7 mouse cellular contexts compared by ENCODE assay signal in the genomic region with DNA sequence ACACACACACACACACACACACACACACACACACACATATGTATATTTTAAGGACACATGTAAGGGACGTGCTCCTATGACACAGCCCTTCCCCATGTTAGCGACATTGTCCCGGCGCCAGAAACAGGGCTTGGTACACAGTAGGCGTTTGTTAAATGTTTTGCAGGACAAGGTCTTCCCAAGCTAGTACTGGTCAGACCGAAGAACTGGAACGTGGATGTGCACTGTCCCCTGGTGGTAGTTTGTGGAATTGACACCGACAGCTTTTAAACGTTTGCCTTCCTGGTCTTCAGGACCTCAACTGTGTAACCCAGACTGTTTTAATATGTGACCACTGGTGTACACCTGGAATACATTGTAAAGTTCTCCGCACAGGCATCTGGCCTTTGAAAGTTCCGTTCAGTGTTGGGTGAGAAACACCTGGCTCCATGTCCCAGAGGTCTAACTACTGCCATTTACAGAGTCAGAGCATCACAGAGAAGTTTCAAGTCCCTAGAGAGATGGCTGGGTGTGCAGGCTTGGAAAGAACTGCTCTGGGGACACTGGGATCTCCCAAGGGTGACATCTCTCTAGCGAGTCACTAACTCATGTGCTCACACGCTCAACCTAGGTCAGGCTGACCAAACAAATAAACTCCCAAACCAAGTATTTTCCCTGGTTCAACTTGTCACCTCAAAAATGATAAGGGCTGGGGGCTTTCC. TPM values are rescaled to one million over a fixed set of nuclear protein-coding genes. Genes with fewer than 3 reads are reported as not detected.
DNase-seq lines count a peak whose midpoint lies in the region; ATAC-seq lines count a peak whose summit lies in the region.

No protein-coding gene starts in this region.

- ATAC-seq in midbrain, embryonic 14.5 days (ENCODE audit: low FRiP score, low TSS enrichment): 0 out of 2 replicates have a peak, but pooled peaks have one; percentile 4

- no peak overlapping the region for H3K9ac ChIP-seq in midbrain, embryonic 14.5 days (replicated peaks; ENCODE audit: low read length)

- H3K9me3 ChIP-seq in limb, embryonic 10.5 days (replicated peaks): no peaks in the 10 kb centered on the region
- H3K9me3 ChIP-seq in midbrain, embryonic 14.5 days (ENCODE audit: control insufficient read depth, low read length): no peaks in the 10 kb centered on the region

- H3K27me3 ChIP-seq in limb, embryonic 10.5 days (ENCODE audit: low read depth, poor library complexity, severe bottlenecking): peaks cover 5% of the 10 kb centered on the region; the same call in 1 of the 2 replicates
- H3K27me3 ChIP-seq in midbrain, embryonic 14.5 days (ENCODE audit: control insufficient read depth, insufficient read depth, low read length): no peaks in the 10 kb centered on the region

- H3K4me3 ChIP-seq in limb, embryonic 10.5 days: no peak overlapping the region
- no peak overlapping the region; the same call in 1 of the 2 replicates for H3K4me3 ChIP-seq in midbrain, embryonic 14.5 days (replicated peaks; ENCODE audit: low read depth, low read length)

- H3K4me1 ChIP-seq in limb, embryonic 10.5 days: peaks cover 40% of the 10 kb centered on the region
- peaks cover 40% of the 10 kb centered on the region for H3K4me1 ChIP-seq in midbrain, embryonic 14.5 days (ENCODE audit: control insufficient read depth, insufficient read depth, low read length)

- 10% methylated on average over 13 of the region's 13 CpGs for WGBS in limb, embryonic 10.5 days
- 9% methylated on average over 13 of the region's 13 CpGs for WGBS in midbrain, embryonic 14.5 days

- peak overlapping the region; percentile 88 for H3K4me2 ChIP-seq in midbrain, embryonic 14.5 days (ENCODE audit: low read length)

- H3K27ac ChIP-seq in limb, embryonic 10.5 days: no peak overlapping the region
- no peak overlapping the region for H3K27ac ChIP-seq in midbrain, embryonic 14.5 days (replicated peaks; ENCODE audit: low read depth, low read length)

- H3K36me3 ChIP-seq in limb, embryonic 10.5 days: no peaks in the 10 kb centered on the region
- H3K36me3 ChIP-seq in midbrain, embryonic 14.5 days (ENCODE audit: control insufficient read depth, insufficient read depth, low read length): no peaks in the 10 kb centered on the region

- DNase-seq in adrenal gland, adult 8-10 months: peak; percentile 81
- peak; percentile 79 for DNase-seq in embryo, embryonic 11.5 days (ENCODE audit: low read depth, low spot score)
- DNase-seq in heart, adult 11 months: peak; percentile 96
- DNase-seq in kidney, adult 11 months: peak; percentile 75
- peak; percentile 84 for DNase-seq in limb, embryonic 10.5 days (ENCODE audit: low spot score)
- DNase-seq in midbrain, embryonic 14.5 days: peak; percentile 91
- DNase-seq in spleen, adult 12 weeks (ENCODE audit: low spot score): peak; percentile 50

RNA-seq across cellular contexts. Expression of gene Gprc5b, which starts 1.3 kb away (rescaled TPM):
- 100 to 1,000 TPM; 139 to 182 (median 170) TPM for total RNA-seq in adrenal gland, adult 8-10 months (2022)
- polyA plus RNA-seq in limb, embryonic 10.5 days (2016; fragmentation: Nextera tagmentation; extraction: Ambion mirVana): 6.6 and 8.2 TPM in 2 replicates
- polyA plus RNA-seq in midbrain, embryonic 14.5 days (2014; fragmentation: Nextera tagmentation; extraction: Ambion mirVana): 7.1 and 11.7 TPM in 2 replicates
